Mouse (Mus musculus) MN1 (cell line): ENCODE measurements around the gene Lrp11.
"Not testable (repeated sequence)": the region's sequence is repeated elsewhere in the genome, so short reads cannot be mapped to it uniquely, and the experiment has no call there.

Experiments
- DNase-seq: peaks from one replicate; pipeline ENCODE4 v3.0.0-alpha.2; 2016; ENCODE audit warnings: low spot score

Lrp11 gene

DNA sequence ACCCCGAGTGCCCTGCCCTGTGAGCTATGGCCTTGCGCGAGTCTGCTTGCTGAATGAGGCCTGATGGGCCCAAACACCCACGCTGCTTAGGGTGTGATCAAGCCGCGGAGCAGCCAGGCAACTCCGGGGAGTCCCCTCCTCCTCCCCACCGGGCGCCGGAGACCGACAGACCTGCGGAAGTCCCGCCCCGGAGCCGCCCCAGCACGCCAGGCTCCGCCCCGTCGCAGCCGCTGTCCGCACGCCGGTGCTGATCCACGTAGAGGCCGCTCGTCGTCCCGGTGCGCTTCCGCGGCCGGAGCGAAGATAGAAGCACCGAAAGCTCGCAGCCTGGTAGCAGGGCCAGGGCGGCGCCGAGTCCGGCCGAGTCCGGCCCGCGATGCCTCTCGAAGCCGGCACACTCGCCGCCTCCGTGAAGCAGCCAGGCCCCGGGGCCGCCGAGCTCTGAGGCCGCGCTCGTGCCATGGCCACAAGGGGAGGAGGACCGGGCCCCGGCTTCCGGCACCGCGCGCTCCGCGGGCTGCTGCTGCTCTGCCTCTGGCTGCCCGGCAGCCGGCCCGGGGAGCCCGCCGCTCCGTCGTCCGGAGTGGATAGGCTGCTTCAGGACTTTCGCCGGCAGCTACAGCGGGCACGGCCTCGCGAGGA, at the start of gene Lrp11:
Lrp11 (plus strand) TSS at position 209 of the 642 bp plus-strand sequence.
- peak; percentile 96 for DNase-seq

DNA sequence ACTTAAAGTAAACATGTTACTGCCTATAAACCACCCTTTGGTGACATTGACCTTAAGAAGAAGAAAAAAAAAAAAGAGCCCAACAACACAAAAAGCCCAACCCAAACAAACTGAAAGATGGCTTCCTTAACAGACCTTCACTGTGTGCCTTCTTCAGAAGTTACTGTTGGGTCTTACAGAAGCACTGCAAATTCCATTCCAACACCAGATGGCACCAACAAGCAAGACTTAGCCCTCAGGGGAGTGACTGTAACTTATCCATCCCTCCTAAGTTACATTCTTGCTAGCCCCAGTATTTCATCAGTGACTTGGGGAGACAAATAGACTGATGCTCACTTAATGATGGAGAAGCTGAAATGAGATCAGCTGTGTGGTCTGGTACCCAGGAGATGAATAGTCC, 11.6 kb upstream of the Lrp11 start:
- peak; percentile 83 for DNase-seq

DNA sequence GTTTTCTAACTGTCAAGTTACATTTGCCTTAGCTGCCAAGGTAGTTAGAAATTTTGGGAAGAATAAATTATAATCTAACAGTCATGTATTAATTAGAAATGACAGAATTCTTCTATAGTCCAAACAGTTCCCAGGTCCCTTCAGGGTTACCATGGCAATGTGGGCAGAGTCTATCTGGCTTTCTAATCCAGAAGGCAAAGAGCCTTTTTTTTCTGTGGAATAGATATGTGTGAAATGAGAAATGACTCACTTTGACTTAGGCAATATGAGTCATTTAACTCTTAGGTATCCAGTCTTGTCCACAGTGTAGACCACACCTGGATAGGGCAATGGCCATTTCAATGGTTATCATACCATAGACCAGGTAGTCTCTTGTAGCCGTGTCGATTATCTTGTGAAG, 8.2 kb upstream of the Lrp11 start:
- DNase-seq, result peak; percentile 48

DNA sequence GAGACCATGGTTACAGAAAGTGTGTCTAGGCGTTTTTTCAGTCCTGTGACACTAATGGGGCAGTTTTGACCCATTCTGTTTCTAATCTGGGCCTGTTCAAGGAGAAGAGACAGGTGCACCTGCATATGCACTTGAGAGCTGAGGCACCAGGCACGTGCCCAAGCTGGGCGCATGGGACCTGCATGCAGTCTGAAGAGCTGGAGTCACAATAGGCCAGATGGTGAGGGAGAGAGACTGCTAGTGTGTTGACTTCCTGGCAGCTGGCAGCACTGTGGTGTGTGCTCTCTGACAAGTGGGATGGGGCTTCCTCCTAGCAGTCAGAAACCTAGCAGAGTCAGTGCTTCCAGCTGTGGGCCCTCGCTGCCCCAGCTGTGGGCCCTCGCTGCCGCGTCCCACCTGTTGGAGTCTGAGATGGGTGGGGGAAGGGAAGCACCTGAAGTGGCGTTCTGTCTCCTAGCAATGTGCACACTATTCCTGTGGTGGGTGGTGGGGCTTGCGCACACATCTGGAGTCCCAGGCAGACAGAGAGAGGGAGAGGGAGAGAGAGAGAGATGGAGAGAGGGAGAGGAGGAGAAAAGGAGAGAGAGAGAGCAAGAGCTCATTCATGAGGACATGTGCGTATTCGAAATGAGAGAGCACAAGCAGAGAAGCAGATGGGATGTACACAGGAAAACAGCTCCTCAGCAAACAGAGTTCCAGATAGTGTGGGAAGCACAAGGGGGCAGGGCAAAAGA, 7.3 kb upstream of the Lrp11 start:
- peak; percentile 71 for DNase-seq

DNA sequence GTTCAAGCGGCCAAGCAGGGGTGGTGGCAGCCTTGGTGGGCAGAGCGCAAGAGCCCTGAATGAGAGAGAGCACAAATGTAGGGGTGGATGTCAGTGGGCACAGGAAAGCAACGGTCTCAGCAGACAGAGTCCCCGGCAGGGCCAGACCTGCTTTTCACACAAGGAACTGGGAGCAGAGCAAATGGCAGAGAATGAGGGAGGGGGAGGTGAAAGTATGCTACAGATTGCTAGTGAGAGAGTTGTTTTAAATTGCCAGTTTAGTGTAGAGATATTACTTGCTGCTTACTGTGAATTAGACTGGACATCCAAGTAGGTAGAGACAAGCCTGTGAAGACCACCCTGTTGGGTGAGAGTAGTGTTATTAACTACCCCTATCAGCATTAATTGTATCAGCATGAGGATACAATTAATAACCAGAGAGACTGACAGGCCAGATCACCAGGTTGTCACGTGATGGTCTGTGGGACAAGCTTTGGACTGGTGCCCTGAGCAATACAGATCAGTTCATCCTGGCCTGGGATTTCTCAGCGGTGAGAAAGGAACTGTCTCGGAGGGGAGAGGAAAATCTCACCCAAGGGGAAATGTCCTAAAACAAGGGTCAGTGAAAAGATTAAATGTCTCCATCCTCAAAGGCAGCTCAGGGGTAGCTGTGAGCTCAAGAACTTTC, 6.6 kb upstream of the Lrp11 start:
- peak; percentile 82 for DNase-seq

DNA sequence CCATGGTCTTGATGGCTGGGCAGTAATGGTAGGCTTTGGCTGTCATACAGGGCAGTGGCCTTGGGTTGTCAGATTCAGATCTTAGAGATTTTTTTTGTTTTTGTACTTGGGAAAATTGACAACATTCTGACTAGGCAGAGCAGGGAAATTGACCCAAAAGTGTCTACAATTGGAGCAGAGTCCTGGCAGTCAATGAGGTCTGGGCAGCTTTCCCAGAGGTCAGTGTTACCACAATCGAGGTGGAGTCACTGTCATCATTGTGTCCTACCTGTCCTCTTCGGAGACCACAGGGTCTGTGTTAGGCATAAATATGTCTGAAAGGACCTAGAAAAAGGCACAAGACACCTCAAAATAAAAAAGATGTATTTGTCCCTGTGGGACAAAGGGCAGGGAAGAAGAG, 2.8 kb upstream of the Lrp11 start:
- DNase-seq, result no peak

DNA sequence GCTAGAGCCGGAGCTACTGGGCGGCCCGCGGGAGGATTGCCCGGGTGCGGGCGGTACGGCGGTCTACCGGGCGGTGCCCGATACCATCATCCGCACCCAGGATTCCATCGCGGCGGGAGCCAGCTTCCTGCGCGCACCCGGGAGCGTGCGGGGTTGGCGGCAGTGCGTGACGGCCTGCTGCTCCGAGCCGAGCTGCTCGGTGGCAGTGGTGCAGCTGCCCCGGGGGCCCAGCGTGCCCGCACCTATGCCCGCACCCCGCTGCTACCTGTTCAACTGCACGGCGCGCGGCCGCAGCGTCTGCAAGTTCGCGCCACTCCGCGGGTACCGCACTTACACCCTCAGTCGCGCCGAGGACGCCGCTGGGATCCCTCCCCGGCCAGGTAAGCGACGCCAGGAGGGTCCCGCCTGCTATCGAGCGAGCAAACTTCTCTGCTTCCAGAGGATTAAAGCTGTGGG, 662 bp downstream of the Lrp11 start:
- peak; percentile 54 for DNase-seq

DNA sequence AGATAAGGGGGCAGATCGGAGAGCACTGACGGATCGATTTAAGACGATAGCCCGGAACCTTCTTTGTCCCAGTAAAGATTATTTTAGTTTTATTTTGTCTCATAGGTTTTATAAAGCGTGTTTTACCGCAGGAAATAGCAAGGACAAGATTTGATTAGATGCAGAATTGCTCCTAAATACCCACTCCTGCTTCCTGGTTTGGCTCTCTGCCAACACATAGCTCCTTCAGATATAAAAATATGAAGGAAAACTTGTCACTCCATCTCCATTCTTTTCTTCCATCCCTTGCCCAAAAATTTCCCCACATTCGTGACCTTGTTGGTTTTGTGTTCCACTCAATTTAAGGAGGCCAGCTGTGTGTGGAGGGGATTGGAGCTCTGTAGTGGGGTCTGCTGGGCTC, 1.2 kb downstream of the Lrp11 start:
- peak; percentile 55 for DNase-seq

DNA sequence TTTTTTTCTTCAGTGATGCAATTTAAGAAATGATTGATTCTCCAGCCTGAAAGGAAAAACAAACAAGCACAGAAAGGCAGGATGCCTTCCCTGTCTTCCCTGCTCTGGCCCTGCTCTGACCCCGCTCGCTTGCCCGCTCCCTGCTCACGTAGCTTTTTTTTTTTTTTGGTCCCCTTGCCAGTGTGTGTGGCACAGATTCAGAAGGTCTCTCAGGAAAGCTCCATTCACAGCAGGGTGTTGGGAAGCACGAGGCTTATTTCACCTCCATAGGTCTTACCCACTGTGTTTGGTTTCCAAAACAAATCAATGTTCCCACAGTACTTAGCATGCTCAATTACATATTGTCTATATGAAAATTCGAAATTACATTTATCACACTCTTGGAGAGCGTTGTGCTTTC, 5.2 kb downstream of the Lrp11 start:
- peak; percentile 74 for DNase-seq

DNA sequence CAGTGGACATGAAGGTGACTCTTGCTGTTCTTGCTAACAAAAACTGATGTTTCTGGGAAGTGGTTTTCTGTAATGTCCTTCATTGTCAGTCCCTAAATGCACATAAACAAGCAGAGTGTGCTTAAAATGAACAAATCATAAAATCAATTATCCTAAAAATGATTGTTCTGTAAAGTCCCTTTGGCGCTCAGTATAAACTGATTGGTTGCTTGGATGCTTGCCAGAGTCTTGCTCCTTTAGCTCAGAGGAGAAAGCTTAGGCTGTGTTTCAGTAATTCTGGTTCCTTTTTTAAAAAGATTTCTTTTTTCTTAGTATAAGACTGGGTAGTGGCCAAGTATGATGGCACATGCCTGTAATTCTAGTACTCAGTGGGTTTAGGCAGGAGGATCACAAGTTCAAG, 6.7 kb downstream of the Lrp11 start:
- peak; percentile 75 for DNase-seq

DNA sequence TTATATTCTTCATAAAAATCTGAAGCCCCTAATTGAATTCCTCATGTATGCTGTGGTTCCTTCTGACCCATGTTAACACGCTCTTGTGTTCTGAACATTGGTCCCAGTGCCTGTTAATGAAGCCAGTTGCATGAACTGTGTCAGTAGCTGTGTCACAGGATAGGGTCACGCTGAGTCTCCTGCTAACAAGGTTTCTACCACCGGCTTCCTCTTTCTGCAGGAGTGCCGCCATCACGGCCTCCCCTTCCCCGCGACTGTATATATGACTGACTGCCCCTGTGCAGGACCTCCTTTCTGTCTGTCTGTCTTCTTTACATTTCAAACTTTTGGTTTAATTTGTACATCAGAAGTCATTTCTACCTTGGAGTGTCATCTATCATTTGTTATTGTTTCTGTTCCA, 8.6 kb downstream of the Lrp11 start:
- DNase-seq, result no peak

DNA sequence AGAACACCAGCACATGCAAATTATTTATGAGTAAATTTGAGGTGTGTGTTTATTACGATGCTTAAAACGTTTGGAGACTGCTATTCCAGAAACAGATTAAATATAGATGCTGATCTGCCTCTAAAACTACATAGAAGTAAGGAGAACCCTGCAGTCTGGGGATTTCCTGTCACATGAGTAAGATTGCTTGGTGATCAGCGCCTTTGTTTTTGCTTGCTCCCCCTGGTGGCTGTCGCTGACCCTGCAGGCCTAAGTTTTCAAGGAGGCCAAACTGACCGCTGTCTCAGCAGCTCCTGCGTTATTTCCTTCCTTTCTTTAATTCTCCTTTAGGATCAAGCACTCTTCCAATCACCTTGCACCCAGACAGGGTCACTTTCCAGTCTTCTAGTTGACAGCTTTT, 11.0 kb downstream of the Lrp11 start:
- peak; percentile 88 for DNase-seq

DNA sequence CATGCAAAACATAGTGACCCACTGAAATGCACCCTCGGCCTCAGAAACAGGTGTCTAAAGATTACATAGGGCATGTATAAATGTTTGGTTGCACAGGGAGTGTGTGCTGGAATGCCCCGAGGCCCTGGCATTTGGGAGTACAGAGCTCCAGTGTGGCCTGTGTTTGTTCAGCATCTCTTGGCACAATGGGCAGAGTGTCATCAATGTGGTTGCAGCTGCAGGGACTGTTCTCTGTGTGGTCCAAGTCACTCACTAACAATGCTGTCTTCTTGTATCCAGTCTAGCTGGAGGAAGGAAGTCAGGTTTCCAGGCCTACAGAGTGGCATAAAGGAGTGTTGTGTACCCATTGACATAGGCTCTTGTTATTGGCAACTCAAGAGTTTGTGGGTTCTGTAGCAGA, 15.6 kb downstream of the Lrp11 start:
- DNase-seq, result no peak

DNA sequence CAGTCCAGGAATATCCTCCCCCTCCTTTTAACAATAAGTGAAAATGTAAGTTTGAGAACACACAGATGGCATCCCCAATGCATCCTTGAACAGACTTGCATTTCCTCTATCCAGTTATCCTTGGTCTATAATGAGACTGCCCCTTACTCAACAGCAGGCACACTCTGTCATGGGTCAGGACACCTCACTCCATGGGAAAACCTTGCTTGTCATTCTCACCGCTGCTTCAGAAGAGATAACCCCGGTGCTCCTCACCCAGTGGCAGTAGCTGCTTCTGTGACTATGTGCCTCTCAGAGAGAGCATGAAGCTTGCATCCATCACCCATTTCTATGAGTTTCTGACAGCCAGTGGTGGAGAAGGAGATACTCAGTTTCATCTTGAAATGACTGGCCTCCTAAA, 16.8 kb downstream of the Lrp11 start:
- DNase-seq, result no peak

DNA sequence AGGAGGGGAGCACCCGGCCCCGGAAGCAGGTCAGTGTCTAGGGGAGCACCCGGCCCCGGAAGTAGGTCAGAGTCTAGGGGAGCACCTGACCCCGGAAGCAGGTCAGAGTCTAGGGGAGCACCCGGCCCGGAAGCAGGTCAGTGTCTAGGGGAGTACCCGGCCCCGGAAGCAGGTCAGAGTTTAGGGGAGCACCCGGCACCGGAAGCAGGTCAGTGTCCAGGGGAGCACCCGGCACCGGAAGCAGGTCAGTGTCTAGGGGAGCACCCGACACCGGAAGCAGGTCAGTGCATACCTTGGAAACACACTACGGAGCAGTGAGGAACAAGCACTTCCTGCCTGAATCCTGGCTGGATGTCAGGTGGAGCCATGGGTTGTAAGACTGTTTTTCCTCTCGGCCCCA, 19.0 kb downstream of the Lrp11 start:
- no peak for DNase-seq

DNA sequence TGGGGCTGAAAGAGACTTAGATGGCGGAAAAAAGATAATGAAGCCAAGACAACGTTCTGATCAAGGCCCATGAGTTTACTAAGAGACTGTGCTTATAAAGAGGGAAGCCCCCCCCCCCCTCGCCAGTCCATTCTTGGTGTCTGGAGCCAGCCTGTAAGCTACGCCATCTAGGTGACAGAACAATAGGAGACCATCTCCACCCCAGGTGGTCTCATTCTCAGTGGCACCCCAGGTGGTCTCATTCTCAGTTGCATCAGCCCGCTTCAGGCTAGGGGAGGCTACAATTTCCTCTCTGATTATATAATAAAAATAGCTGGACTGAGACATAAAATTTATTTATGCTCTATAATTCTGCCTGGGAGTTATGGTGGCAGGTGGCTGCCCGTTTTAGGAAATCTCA, 22.0 kb downstream of the Lrp11 start:
- DNase-seq, result no peak

DNA sequence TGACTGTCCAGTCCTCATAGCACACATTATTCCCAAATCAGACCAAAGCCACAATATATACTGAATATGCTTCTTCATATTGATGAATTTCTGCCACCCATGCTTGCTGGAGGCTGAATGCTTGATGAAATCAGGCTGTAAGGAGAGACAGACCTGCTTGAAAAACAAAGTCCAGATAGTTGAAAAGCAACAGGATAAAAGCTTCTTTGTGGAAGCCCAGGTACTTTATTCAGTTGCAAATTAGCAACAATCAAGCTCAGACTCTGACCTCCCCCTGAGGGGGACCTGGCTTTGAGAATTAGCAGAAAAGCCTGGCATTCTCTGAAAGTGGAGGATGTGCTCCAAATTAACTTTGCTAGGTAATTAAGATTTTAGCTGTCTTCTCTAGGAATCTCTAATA, 22.6 kb downstream of the Lrp11 start:
- DNase-seq, result not testable (repeated sequence)

DNA sequence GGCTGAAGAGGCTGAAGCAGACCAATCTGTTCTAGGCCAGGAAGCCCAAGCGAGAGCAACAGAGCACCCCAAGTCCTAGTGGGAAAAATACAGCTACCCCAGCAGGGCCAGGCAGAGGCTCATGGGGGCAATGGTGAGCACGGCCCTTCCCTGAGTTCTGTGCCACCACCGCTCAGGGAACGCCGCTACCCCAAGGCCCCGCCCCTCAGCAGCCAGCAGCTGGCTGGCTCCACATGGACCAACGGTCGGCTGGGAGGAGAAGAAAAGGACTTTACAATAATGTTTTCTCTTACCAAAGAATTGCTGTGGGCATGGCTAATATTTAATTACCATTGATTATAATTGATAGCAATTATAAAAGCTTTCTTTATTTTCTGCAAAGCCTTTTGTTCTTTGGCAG, 25.2 kb downstream of the Lrp11 start:
- no peak for DNase-seq

DNA sequence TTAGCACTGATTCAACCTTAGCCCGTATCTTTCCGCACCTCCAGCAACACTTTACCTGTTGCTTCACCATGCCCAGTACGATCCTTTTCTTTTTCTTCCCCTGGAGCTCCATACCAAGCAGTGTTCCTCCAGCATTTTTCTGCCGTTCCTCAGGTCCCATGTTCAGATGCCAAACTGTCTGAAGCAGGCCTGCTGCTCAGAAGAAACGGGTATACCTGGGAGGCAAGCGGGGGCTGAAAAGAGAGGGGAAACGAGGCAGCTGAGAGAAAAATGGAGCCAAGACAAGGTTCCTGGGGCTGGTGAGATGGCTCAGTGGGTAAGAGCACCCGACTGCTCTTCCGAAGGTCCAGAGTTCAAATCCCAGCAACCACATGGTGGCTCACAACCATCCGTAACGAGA, 27.5 kb downstream of the Lrp11 start:
- not testable (repeated sequence) for DNase-seq

DNA sequence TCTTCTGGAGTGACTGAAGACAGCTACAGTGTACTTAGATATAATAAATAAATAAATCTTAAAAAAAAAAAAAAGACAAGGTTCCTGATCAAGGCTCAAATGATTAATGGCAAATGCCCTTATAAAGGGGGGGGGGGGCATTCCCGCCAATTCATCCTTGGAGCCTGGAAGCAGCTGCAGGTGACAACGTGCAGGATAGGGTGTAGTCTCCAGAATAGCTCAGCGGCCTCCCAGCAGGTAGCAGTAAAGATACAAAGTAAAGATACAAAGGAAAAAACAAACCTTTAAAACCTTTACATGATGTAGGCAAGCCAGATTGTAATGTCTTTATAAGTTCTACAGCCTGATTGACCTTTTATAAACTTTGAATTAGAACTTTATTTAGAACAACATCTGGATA, 28.0 kb downstream of the Lrp11 start:
- not testable (repeated sequence) for DNase-seq

DNA sequence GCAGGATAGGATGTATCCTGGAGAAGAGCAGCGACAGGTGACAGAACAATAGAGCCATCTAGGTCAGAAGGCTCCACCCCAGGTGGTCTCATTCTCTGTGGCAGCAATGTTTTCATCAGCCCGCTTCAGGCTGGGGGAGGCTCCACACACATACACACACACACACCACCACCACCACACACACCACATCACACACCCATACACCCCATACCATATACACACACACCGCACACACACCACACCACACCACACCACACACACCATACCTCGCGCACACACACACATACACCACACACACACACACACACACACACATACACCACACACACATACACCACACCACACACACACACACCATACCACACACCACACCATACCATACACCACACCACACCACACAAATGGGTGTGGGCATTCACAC, 30.2 kb downstream of the Lrp11 start:
- no peak for DNase-seq

DNA sequence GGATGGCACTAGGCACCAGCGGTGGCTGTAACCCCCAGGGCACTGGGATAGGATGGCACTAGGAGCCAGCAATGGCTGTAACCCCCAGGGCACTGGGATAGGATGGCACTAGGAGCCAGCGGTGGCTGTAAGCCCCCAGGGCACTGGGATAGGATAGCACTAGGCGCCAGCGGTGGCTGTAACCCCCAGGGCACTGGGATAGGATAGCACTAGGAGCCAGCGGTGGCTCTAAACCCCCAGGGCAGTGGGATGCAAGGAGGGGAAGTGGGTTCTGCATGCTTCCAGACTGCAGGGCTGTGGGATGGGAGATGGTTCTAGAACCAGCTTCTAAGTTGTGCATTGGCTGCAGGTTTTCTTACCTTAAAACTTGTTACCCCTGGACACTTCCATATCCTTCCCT, 31.1 kb downstream of the Lrp11 start:
- no peak for DNase-seq

DNA sequence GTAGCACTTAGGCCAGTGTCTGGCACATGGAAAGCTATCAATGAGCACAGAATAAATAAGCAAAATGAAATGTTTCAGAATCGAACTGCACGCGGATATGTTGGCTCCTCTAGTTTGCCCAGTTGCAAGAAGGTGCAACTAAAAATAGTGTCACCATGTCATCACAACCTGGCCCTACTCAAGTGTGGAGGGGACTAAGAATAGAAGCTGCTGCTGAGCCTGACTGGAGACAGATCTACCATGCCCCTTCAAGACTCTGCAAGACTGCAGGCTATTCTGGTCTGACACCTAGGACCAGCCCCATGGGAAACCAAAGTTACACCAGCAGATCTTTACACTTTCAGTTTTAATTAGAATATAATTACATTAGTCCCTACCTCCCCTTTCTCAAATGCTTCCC, 32.8 kb downstream of the Lrp11 start:
- no peak for DNase-seq
